Mouse (Mus musculus) retina, embryonic 14.5 days (tissue): ENCODE data around the gene Nova2.
A peak's percentile ranks its signal among the peaks of the same experiment; 100 is the strongest.

Experiments
- DNase-seq: peaks from one replicate; pipeline ENCODE4 v3.0.0-alpha.2; 2015; ENCODE audit warnings: low spot score

Gene Nova2

GRCm38 (mm10) chr7:18987100-18987499 is 61.4 kb downstream of the Nova2 start, which contains the start of gene Nanos2:
Gene Nanos2 (plus strand): TSS chr7:18987400.
- no peak for DNase-seq

DNA sequence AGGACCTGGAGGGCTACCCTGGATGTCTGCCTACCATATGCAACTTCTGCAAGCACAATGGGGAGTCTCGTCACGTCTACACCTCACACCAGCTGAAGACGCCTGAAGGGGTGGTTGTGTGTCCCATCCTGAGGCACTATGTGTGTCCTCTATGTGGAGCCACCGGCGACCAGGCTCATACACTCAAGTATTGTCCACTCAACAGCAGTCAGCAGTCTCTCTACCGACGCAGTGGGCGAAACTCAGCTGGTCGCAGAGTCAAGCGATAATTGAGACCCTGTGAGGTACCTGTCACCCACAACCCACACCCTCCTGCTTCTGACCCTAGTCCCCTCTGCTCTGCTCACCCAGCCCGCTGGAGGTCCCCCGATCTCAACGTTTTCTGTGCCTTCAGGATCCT is 62.1 kb downstream of the Nova2 start:
- DNase-seq, result no peak

- DNase-seq, result no peak
These were observed 63.1 kb downstream of the Nova2 start for GRCm38 (mm10) chr7:18988780-18989179.

DNA sequence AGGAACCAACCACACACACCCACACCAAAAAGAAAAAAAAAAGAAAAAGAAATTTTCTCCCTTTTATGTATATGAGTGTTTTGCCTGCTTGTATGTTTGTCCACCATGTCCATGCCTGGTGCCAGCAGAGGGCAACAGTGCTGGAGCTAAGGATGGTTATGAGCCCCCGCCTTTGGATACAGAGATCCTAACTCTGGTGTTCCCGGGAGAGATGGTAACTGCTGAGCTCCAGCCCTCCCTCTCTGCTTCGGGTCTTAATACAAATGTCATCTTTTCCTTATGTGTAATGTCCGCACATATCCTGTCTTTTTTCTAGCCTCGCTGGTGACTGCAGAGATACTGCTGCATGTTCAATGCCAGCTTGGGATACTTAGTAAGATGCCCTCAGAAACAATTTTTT is 64.3 kb downstream of the Nova2 start:
- peak; percentile 66 for DNase-seq

DNA sequence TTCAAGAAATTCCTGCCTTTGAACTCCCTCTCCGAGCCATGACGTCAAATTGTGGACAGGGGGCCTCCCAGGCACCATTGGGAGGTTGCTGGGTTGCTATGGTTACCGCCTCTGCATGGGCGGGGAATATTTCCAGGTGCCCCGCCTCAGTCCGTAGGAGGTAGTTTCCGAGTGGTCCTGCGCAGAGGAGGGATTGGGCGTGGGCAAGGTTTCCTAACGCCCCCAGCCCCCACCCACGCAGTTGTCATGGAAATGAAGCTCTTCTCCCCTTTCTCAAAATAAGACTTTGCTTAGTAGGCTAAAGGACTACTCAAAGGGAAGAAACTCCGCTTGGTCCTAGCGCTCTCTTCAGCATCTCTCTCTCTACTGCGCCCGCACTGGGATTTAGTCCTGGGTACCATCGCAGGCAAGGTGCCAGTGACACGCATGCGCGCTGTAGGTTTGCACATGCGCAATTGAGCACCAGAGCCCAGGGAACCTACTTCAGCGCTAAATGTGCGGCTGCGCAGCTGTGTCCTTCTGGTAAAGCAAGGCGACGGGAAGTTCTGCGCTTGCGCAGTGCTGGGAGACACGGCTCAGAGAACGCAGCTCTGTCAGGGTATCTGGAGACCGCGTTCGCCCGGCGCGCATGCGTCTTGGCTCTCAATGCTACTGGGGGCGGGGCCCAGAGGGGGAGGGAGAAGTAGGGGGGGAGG is 65.1 kb downstream of the Nova2 start, which contains the start of gene Mypop:
Mypop (plus strand) TSS at position 645 of the 695 bp plus-strand sequence.
- DNase-seq, result peak; percentile 100

DNA sequence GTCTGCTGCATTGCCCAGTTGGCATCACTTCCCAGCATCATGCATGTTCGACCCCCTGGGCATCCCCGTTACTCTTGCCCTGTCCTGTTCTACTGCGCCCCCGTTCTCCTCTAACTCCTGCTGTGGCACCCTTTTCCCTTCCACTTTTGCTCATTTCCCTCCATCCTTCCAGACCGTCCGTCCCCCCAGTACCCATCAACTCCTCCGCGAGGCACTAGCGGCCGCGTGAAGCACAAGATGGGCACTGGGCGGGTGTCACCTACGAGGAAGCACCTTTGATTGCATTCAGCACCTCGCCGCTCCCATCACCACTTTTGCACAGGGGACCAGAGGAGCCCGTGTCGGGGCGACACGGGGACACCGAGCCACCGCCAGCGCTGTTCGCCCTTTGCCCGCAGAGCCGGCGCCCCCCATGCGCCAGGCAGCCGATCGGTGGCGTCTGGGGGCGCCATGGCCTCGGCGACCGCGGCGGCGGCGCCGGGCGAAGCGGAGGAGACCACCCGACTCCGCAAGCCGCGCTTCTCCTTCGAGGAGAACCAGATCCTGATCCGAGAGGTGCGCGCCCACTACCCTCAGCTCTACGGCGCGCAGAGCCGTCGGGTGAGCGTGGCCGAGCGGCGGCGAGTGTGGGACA is 66.1 kb downstream of the Nova2 start:
- DNase-seq, result peak; percentile 31

DNA sequence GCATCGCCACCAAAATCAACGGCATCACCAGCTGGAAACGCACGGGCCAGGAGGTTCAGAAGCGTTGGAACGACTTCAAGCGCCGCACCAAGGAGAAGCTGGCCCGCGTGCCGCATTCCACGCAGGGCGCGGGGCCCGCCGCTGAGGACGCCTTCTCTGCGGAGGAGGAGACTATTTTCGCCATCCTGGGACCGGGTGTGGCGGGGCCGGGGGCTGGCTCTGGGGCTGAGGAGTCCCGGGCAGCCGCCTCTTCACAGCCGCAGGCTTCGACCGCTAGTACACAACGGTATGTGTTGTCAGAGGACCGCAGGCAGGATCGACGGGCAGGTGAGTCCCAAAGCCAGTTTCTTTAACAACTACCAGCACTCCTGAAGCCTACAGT is 66.6 kb downstream of the Nova2 start:
- DNase-seq, result no peak

DNA sequence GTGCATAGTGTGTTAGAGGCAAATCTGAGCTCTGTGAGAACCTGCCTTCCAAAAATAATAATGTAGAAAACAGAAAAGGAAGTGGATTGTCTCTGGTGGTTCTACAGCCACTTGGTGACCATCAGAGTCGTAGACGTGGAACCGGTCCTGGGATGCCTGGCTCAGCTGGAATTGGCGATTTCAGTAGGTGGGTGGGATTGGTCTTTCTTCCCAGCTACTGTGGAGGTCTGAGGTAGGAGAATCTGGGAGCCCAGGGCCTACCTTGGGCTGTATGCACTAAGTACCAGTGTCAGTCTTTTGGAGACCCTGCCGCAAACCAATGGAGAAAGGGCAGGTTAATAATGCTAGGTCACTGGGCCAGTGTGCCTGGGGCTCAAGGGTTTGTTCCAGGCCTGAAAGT is 67.3 kb downstream of the Nova2 start:
- no peak for DNase-seq

- no peak for DNase-seq
These were observed 73.1 kb downstream of the Nova2 start for GRCm38 (mm10) chr7:18998835-18999234.

- no peak for DNase-seq
These were observed 74.7 kb downstream of the Nova2 start for GRCm38 (mm10) chr7:19000421-19000820.

GRCm38 (mm10) chr7:19001066-19001806 is 75.5 kb downstream of the Nova2 start:
- DNase-seq, result no peak

DNA sequence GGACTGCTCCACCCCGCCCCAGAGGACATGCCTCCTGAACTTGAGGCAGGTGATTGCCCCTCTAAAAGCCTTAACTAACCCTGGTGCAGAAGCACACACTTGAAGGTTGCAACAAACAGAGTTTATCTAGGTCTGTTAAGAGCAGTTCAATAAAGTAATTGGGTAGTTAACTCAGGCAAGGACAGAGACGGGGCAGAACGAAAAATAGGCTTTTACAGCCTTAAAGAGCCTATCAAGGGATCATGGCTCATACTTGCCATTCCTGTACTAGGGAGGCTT is 76.1 kb downstream of the Nova2 start:
- no peak for DNase-seq

GRCm38 (mm10) chr7:19002115-19002514 is 76.4 kb downstream of the Nova2 start:
- no peak for DNase-seq

GRCm38 (mm10) chr7:19002848-19003498 is 77.3 kb downstream of the Nova2 start:
- DNase-seq, result peak; percentile 89

GRCm38 (mm10) chr7:19003902-19004630 is 78.4 kb downstream of the Nova2 start, which contains the start of gene Irf2bp1:
Gene Irf2bp1 (plus strand): TSS chr7:19004044.
- peak; percentile 96 for DNase-seq

GRCm38 (mm10) chr7:19004631-19005079 is 79.0 kb downstream of the Nova2 start:
- DNase-seq, result no peak

DNA sequence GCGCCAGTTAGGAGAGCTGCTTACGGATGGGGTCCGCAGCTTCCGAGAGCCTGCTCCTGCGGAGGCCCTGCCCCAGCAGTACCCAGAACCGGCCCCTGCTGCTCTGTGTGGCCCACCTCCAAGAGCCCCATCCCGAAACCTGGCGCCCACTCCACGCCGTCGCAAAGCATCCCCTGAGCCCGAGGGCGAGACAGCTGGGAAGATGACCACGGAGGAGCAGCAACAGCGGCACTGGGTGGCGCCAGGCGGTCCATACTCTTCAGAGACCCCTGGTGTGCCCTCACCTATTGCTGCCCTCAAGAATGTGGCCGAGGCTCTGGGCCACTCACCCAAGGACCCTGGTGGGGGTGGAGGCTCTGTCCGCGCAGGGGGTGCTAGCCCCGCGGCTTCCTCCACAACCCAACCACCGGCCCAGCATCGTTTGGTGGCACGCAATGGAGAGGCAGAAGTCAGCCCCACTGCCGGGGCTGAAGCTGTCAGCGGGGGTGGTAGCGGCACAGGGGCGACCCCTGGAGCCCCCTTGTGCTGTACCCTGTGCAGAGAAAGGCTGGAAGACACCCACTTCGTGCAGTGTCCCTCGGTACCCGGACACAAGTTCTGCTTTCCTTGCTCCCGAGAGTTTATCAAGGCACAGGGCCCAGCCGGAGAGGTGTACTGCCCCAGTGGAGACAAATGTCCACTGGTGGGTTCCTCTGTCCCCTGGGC is 79.9 kb downstream of the Nova2 start:
- DNase-seq, result no peak

DNA sequence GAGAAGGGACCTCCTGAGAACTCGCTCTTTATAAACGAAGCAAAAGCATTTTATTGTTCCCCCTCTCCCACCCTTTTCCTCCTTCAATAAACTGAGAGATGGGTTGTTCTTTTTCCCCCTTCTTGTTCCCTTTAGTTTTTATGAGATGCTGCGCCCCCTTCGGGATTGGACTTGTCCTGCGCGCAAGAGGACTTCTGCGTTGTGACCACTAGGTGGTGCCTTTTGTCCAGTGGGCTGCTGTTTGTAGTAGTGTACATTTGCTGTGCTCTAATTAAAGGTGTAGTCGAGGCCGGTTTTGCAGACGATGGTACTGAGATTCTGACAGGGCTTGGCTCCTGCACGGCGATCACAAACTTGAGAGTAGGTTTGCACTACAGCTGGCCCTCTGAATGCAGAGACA is 80.8 kb downstream of the Nova2 start:
- peak; percentile 95 for DNase-seq

DNA sequence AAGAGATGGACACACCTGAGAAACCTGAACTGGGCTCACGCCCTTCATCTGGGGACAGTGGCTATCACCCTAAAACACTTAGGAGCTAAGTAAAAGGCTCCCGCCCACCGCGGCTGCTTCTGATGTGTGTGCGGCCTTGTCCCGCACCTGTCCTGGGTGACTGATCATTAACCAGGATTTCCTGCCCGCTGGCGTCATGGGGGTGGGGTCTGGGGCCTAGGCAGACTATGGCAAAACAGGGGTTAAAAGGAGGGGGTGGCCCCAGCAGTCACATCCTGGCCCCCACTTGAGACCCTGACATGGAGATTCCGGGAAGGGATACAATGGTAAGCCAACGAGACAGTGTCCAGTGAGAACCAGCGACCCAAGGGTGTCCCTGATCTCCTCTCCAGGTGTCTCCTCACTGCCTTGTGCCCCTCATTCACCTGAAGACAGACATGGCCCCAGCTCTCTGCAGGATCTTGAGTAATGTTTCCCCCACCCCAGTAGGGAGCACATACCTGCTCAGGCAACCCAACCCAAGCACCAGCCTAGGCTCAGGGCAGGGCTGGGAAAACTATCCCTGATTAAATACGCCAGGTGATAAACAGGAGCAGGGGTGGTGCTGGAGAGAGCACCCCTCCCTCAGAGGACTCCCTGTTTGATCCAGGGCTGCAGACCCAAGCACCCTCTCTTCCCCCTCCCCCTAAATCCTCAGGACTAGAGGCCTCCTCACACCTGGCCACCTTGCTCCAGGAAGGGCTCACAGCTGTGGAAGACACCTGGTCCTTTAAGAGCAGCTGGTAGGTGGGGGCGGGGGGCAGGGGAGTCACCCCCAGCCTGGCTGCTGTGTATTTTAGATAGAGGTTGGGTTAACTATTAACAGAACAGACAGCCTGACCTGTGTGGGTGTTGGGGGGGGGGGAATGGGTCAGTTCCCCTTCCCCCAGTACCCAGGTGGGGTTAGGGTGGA is 81.6 kb downstream of the Nova2 start:
- DNase-seq, result no peak

DNA sequence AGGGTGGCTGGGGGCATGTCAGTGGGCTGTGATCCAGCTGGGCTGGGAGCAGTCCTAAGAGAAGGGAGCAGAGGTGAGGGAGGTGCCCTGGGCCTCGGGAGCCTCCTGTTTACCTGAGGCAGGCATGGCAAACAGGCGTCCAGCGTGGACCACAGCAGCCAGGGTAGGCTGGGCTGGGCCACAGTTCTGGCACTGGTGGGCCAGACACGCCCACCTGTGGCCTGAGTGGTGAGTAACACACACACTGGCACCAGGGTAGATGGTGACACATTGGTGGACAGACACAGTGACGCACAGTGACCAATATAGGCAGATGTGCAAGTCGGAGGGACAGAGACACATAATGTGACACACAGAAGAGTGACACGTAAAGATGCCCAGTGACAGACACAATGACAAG is 84.9 kb downstream of the Nova2 start:
- DNase-seq, result no peak
